ENCODE assay signal across 8 mouse cellular contexts in genomic region chr2:25271827-25272511, GRCm38 (mm10). TPM values are rescaled to one million over a fixed set of nuclear protein-coding genes. Genes with fewer than 3 reads are reported as not detected.
DNase-seq lines count a peak whose midpoint lies in the region; ATAC-seq lines count a peak whose summit lies in the region.

Ssna1 (minus strand) TSS chr2:25272438.
Anapc2 (plus strand) TSS chr2:25272478.

- DNase-seq in adrenal gland, adult (ENCODE audit: inconsistent age in 2 of 2, low spot score in 1 of 2), result peak; percentile 98 to 99
- peak; percentile 98 for DNase-seq in embryo, embryonic 10.5 days (ENCODE audit: low spot score)
- peak; percentile 97 for DNase-seq in gastrocnemius, postnatal 14 days
- peak; percentile 96 to 99 for DNase-seq in left cerebral cortex, postnatal 10 days (ENCODE audit: extremely low spot score in 1 of 2, low spot score in 2 of 2)
- peak; percentile 97 for DNase-seq in right cerebral cortex, postnatal 25 days
- peak; percentile 95 to 98 for DNase-seq in urinary bladder, postnatal 4 days (ENCODE audit: low spot score in 2 of 2)

- intact Hi-C loops in gastrocnemius, postnatal 14 days (cut with DNase I; ENCODE audit: low total_unique reads), result no loop called here
- intact Hi-C loops in left cerebral cortex, postnatal 10 days (cut with DNase I), result no loop called here

- peak; percentile 93 for ATAC-seq in inflammation-experienced regulatory T-cells, adult 6 months
- peak; percentile 87 for ATAC-seq in megakaryocyte-erythroid progenitor cell, adult 5-6 weeks (replicated peaks; ENCODE audit: low FRiP score, low TSS enrichment, poor library complexity, severe bottlenecking)

RNA-seq across cellular contexts. Expression of gene Ssna1, which starts in this region (rescaled TPM):
- 10 to 100 TPM; 28.9 to 34.2 TPM for total RNA-seq in gastrocnemius, postnatal 14 days (2021)
- 100 to 1,000 TPM; 111 to 156 (median 121) TPM for polyA plus RNA-seq in inflammation-experienced regulatory T-cells, adult 6 months (2017; shearing (Covaris generic))
- total RNA-seq in left cerebral cortex, postnatal 10 days (2021), result 10 to 100 TPM; 72.1 to 81.0 TPM
- 183 and 205 TPM in 2 replicates for total RNA-seq in megakaryocyte-erythroid progenitor cell, adult 5-6 weeks (2014; fragmentation: Nextera tagmentation)
- total RNA-seq in megakaryocyte-erythroid progenitor cell, adult 5-6 weeks (2017), result 81.8 and 104 TPM in 2 replicates

RNA-seq across cellular contexts. Expression of gene Anapc2, which starts in this region (rescaled TPM):
- total RNA-seq in gastrocnemius, postnatal 14 days (2021), result 10 to 100 TPM; 29.7 to 31.0 TPM
- polyA plus RNA-seq in inflammation-experienced regulatory T-cells, adult 6 months (2017; shearing (Covaris generic)), result 10 to 100 TPM; 29.3 to 44.6 (median 39.2) TPM
- total RNA-seq in left cerebral cortex, postnatal 10 days (2021), result 10 to 100 TPM; 79.7 to 85.1 TPM
- total RNA-seq in megakaryocyte-erythroid progenitor cell, adult 5-6 weeks (2014; fragmentation: Nextera tagmentation), result 52.0 and 56.6 TPM in 2 replicates
- 31.3 and 39.0 TPM in 2 replicates for total RNA-seq in megakaryocyte-erythroid progenitor cell, adult 5-6 weeks (2017)

Comparison
In these comparisons a context has a peak if more than half of its experiments do, and no peak if none do; other contexts are left out.
1. Peak in every context shown above with its lines: DNase-seq and ATAC-seq.